ENCODE assay signal across 22 mouse cellular contexts in genomic region chr11:8212714-8213113, GRCm38 (mm10).
DNase-seq lines count a peak whose midpoint lies in the region; ATAC-seq lines count a peak whose summit lies in the region.
"Had no signal": no experiment of that assay in that cellular context is flagged by ENCODE, and none has a peak within 500 bp of the region (broad histone marks: within the 10 kb centered on the region; RNA-seq: fewer than 3 reads in every experiment).

No protein-coding gene starts in this region.

- H3K4me1 ChIP-seq in forebrain, embryonic 11.5 days (replicated peaks; ENCODE audit: control insufficient read depth, insufficient read depth, low read length): no peaks in the 10 kb centered on the region
- no peaks in the 10 kb centered on the region for H3K4me1 ChIP-seq in forebrain, embryonic 16.5 days (replicated peaks; ENCODE audit: control insufficient read depth, insufficient read depth, low read length)
- H3K4me1 ChIP-seq in kidney, embryonic 14.5 days (ENCODE audit: control insufficient read depth, insufficient read depth, low read length): no peaks in the 10 kb centered on the region
- H3K4me1 ChIP-seq in hindbrain, embryonic 15.5 days (replicated peaks): no peaks in the 10 kb centered on the region
- no peaks in the 10 kb centered on the region for H3K4me1 ChIP-seq in midbrain, embryonic 16.5 days (ENCODE audit: control insufficient read depth, insufficient read depth, low read length)
- H3K4me1 ChIP-seq: heart, embryonic 12.5 days; kidney, embryonic 15.5 days; lung, embryonic 15.5 days had no signal

- H3K9me3 ChIP-seq in forebrain, embryonic 11.5 days (ENCODE audit: control insufficient read depth, low read length): no peaks in the 10 kb centered on the region
- no peaks in the 10 kb centered on the region for H3K9me3 ChIP-seq in forebrain, embryonic 16.5 days (ENCODE audit: control insufficient read depth, low read length)
- H3K9me3 ChIP-seq in kidney, embryonic 14.5 days (ENCODE audit: control insufficient read depth, low read length): no peaks in the 10 kb centered on the region
- H3K9me3 ChIP-seq in hindbrain, embryonic 15.5 days: no peaks in the 10 kb centered on the region
- no peaks in the 10 kb centered on the region for H3K9me3 ChIP-seq in midbrain, embryonic 16.5 days (replicated peaks; ENCODE audit: control insufficient read depth, low read length, poor library complexity, severe bottlenecking)
- H3K9me3 ChIP-seq: G1E; heart, embryonic 12.5 days; kidney, embryonic 15.5 days; lung, embryonic 15.5 days had no signal

- H3K27ac ChIP-seq in forebrain, embryonic 11.5 days (ENCODE audit: low read depth, low read length): no peak overlapping the region
- H3K27ac ChIP-seq in forebrain, embryonic 16.5 days (ENCODE audit: low read length): no peak overlapping the region
- H3K27ac ChIP-seq in kidney, embryonic 14.5 days (ENCODE audit: low read depth, low read length): no peak overlapping the region
- H3K27ac ChIP-seq in hindbrain, embryonic 15.5 days (replicated peaks): no peak overlapping the region
- no peak overlapping the region for H3K27ac ChIP-seq in midbrain, embryonic 16.5 days (ENCODE audit: low read length)
- H3K27ac ChIP-seq: kidney, embryonic 15.5 days; liver, embryonic 14.5 days; lung, embryonic 15.5 days; macrophage; stomach, postnatal 0 days had no signal

- H3K4me3 ChIP-seq in forebrain, embryonic 11.5 days (ENCODE audit: low read depth, low read length): no peak overlapping the region
- no peak overlapping the region for H3K4me3 ChIP-seq in forebrain, embryonic 16.5 days (replicated peaks; ENCODE audit: low read length)
- H3K4me3 ChIP-seq in kidney, embryonic 14.5 days (ENCODE audit: low read length): no peak overlapping the region
- no peak overlapping the region for H3K4me3 ChIP-seq in hindbrain, embryonic 15.5 days
- no peak overlapping the region for H3K4me3 ChIP-seq in midbrain, embryonic 16.5 days (ENCODE audit: low read depth, low read length)
- H3K4me3 ChIP-seq: heart, embryonic 12.5 days; kidney, embryonic 15.5 days; lung, embryonic 15.5 days had no signal

- WGBS in forebrain, embryonic 11.5 days: 72% methylated on average over 4 of the region's 4 CpGs
- 55% methylated on average over 4 of the region's 4 CpGs for WGBS in forebrain, embryonic 16.5 days
- WGBS in kidney, embryonic 14.5 days: 74% methylated on average over 4 of the region's 4 CpGs
- WGBS in hindbrain, embryonic 15.5 days: 43% methylated on average over 4 of the region's 4 CpGs
- 29% methylated on average over 4 of the region's 4 CpGs for WGBS in midbrain, embryonic 16.5 days

- H3K4me2 ChIP-seq in forebrain, embryonic 11.5 days (ENCODE audit: low read depth, low read length, severe bottlenecking): no peak overlapping the region
- no peak overlapping the region for H3K4me2 ChIP-seq in forebrain, embryonic 16.5 days (ENCODE audit: low read length)
- no peak overlapping the region for H3K4me2 ChIP-seq in kidney, embryonic 14.5 days (replicated peaks; ENCODE audit: low read depth, low read length)
- H3K4me2 ChIP-seq in hindbrain, embryonic 15.5 days: no peak overlapping the region
- no peak overlapping the region for H3K4me2 ChIP-seq in midbrain, embryonic 16.5 days (ENCODE audit: low read length)
- H3K4me2 ChIP-seq: heart, embryonic 12.5 days; kidney, embryonic 15.5 days; lung, embryonic 15.5 days had no signal

- no peaks in the 10 kb centered on the region for H3K36me3 ChIP-seq in forebrain, embryonic 11.5 days (ENCODE audit: control insufficient read depth, insufficient read depth, low read length)
- H3K36me3 ChIP-seq in forebrain, embryonic 16.5 days (ENCODE audit: control insufficient read depth, insufficient read depth): no peaks in the 10 kb centered on the region
- H3K36me3 ChIP-seq in kidney, embryonic 14.5 days (ENCODE audit: control insufficient read depth, insufficient read depth, low read length): no peaks in the 10 kb centered on the region
- no peaks in the 10 kb centered on the region for H3K36me3 ChIP-seq in hindbrain, embryonic 15.5 days
- no peaks in the 10 kb centered on the region for H3K36me3 ChIP-seq in midbrain, embryonic 16.5 days (ENCODE audit: control insufficient read depth, insufficient read depth, low read length)
- H3K36me3 ChIP-seq: G1E; heart, embryonic 12.5 days; kidney, embryonic 15.5 days; lung, embryonic 15.5 days had no signal

- H3K9ac ChIP-seq in forebrain, embryonic 11.5 days (ENCODE audit: low read length): no peak overlapping the region
- H3K9ac ChIP-seq in forebrain, embryonic 16.5 days (replicated peaks; ENCODE audit: low read depth, low read length): no peak overlapping the region
- H3K9ac ChIP-seq in kidney, embryonic 14.5 days (ENCODE audit: low read depth, low read length): no peak overlapping the region
- H3K9ac ChIP-seq in hindbrain, embryonic 15.5 days: no peak overlapping the region
- no peak overlapping the region for H3K9ac ChIP-seq in midbrain, embryonic 16.5 days (ENCODE audit: low read depth, low read length)
- H3K9ac ChIP-seq: heart, embryonic 12.5 days; kidney, embryonic 15.5 days; liver, embryonic 14.5 days; lung, embryonic 15.5 days had no signal

- no peak for DNase-seq in forebrain, embryonic 11.5 days (ENCODE audit: low spot score)
- peak; percentile 12 for DNase-seq in kidney, postnatal 10 days
- no peak for DNase-seq in lung, postnatal 4 days
- DNase-seq in layer of hippocampus, postnatal 36 days: no peak
- DNase-seq: adrenal gland, postnatal 14 days; cerebellum, adult 11 months; cerebellum, postnatal 14 days; heart, postnatal 4 days; right cerebral cortex, adult 18-20 months had no signal

- ATAC-seq in forebrain, embryonic 11.5 days (replicated peaks; ENCODE audit: low FRiP score): 0 out of 2 replicates have a peak, but pooled peaks have one; percentile 39
- ATAC-seq in forebrain, embryonic 16.5 days: no peak
- no peak for ATAC-seq in kidney, embryonic 14.5 days (ENCODE audit: low FRiP score, low TSS enrichment)
- peak; percentile 68 for ATAC-seq in hindbrain, embryonic 15.5 days (ENCODE audit: low FRiP score, low read depth)
- peak; percentile 80 for ATAC-seq in midbrain, embryonic 16.5 days
- ATAC-seq: activated CD4-positive, CD25-positive, alpha-beta regulatory T cell, adult 4 months; intestine, embryonic 16.5 days had no signal

- no peaks in the 10 kb centered on the region for H3K27me3 ChIP-seq in forebrain, embryonic 11.5 days (ENCODE audit: control insufficient read depth, insufficient read depth, low read length)
- no peaks in the 10 kb centered on the region for H3K27me3 ChIP-seq in forebrain, embryonic 16.5 days (replicated peaks; ENCODE audit: control insufficient read depth, insufficient read depth, low read length)
- no peaks in the 10 kb centered on the region for H3K27me3 ChIP-seq in kidney, embryonic 14.5 days (ENCODE audit: control insufficient read depth, insufficient read depth, low read length)
- H3K27me3 ChIP-seq in hindbrain, embryonic 15.5 days: no peaks in the 10 kb centered on the region
- no peaks in the 10 kb centered on the region for H3K27me3 ChIP-seq in midbrain, embryonic 16.5 days (ENCODE audit: control insufficient read depth, insufficient read depth, low read depth, low read length)
- H3K27me3 ChIP-seq: heart, embryonic 12.5 days; kidney, embryonic 15.5 days; lung, embryonic 15.5 days had no signal

Comparison
In these comparisons a context has a peak if more than half of its experiments do, and no peak if none do; other contexts are left out.
1. ATAC-seq: peak in forebrain, embryonic 11.5 days (single experiment), hindbrain, embryonic 15.5 days (single experiment) and midbrain, embryonic 16.5 days (single experiment); none in forebrain, embryonic 16.5 days (single experiment) and kidney, embryonic 14.5 days (single experiment).